Mouse (Mus musculus) ES-E14 (cell line): ENCODE measurements around the gene Crnn. TPM values are rescaled to one million over a fixed set of nuclear protein-coding genes. Genes with fewer than 3 reads are reported as not detected.

Experiments
- DNase-seq: peaks from one replicate; pipeline ENCODE4 v3.0.0-alpha.2; 2013; ENCODE audit warnings: low read depth, low spot score
- H3K27ac ChIP-seq: 2 replicates; pipeline ENCODE4 v1.5.1; 2012; ENCODE audit warnings: low read depth, mild to moderate bottlenecking, low read length, moderate library complexity, mixed read lengths; ENCODE audit not compliant: poor library complexity, insufficient read depth, severe bottlenecking
- H3K36me3 ChIP-seq: 2 replicates; pipeline ENCODE4 v1.6.1; 2012; ENCODE audit warnings: mild to moderate bottlenecking, low read length, moderate library complexity, mixed read lengths; ENCODE audit not compliant: control insufficient read depth, poor library complexity, insufficient read depth, severe bottlenecking
- H3K4me1 ChIP-seq, 2 experiments: fragments of 150-350 bp in 1 of 2; sonication (generic) in 1 of 2; 2 replicates each; pipeline ENCODE4 v1.6.1; 2012; ENCODE audit warnings: low read length in 2 of 2, mild to moderate bottlenecking in 1 of 2, mixed read lengths in 1 of 2; ENCODE audit not compliant: control insufficient read depth in 2 of 2, insufficient read depth in 2 of 2, poor library complexity in 1 of 2
- H3K4me3 ChIP-seq, 2 experiments: fragments of 150-350 bp in 1 of 2; sonication (generic) in 1 of 2; 2 replicates each; pipeline ENCODE4 v1.5.1; 2012; ENCODE audit warnings: low read length in 2 of 2, low read depth in 1 of 2, mild to moderate bottlenecking in 1 of 2, mixed read lengths in 1 of 2; ENCODE audit not compliant: insufficient read depth in 1 of 2, poor library complexity in 1 of 2, severe bottlenecking in 1 of 2
- H3K9ac ChIP-seq: 2 replicates; pipeline ENCODE4 v1.6.1; 2012; ENCODE audit warnings: low read depth, mild to moderate bottlenecking, low read length, mixed read lengths; ENCODE audit not compliant: poor library complexity, insufficient read depth, severe bottlenecking
- H3K9me3 ChIP-seq: fragments of 150-350 bp; sonication (generic); 2 replicates; pipeline ENCODE4 v1.6.1; 2012; ENCODE audit warnings: low read depth, mild to moderate bottlenecking, low read length; ENCODE audit not compliant: control insufficient read depth, insufficient read depth
- CHD2 ChIP-seq: IDR thresholded peaks from 2 replicates; pipeline ENCODE4 v1.6.1; 2014; ENCODE audit warnings: mild to moderate bottlenecking, low read depth, low read length, inconsistent platforms
- HCFC1 ChIP-seq: IDR thresholded peaks from 2 replicates; pipeline ENCODE4 v1.6.1; 2012; ENCODE audit warnings: low read length, inconsistent platforms, borderline replicate concordance; ENCODE audit not compliant: insufficient read depth
- MAFK ChIP-seq: IDR thresholded peaks from 2 replicates; pipeline ENCODE4 v1.6.1; 2014; ENCODE audit warnings: mild to moderate bottlenecking, low read depth, low read length, inconsistent platforms; ENCODE audit not compliant: insufficient read depth
- ZC3H11A ChIP-seq: IDR thresholded peaks from 2 replicates; pipeline ENCODE4 v1.6.1; 2012; ENCODE audit warnings: low read depth, mild to moderate bottlenecking, inconsistent platforms, low read length, borderline replicate concordance
- ZNF384 ChIP-seq: IDR thresholded peaks from 2 replicates; pipeline ENCODE4 v1.6.1; 2012; ENCODE audit warnings: low read depth, low read length, inconsistent platforms
- in situ Hi-C, 2 experiments: fragments of 600-800 bp; cut with MboI; formaldehyde crosslinking; loops; one replicate each; pipeline ENCODE4 v1.15.1; 2025; ENCODE audit warnings: low sequenced_read_pairs in 2 of 2, inconsistent platforms in 1 of 2; ENCODE audit not compliant: unreplicated experiment in 2 of 2
- total RNA-seq: library from RNA; depleted of rRNA; stranded (reverse); fragments of 300-350 nt; gene quantifications from 2 replicates; pipeline ENCODE4 v1.2.3, GENCODE M21; 2012

Gene Crnn
- total RNA-seq, 1 experiment, result not detected

- no peaks in the 10 kb centered on the region for H3K9me3 ChIP-seq
- H3K4me3 ChIP-seq, result no peak overlapping the region
- no peaks in the 10 kb centered on the region for H3K36me3 ChIP-seq
- H3K27ac ChIP-seq, result no peak overlapping the region
- TF ChIP-seq ZC3H11A (no peak), MAFK (no peak), HCFC1 (no peak), CHD2 (no peak), ZNF384 (no peak)
- H3K4me1 ChIP-seq, result no peaks in the 10 kb centered on the region
- in situ Hi-C loops, result loop anchor here in 1 of 2 experiments (10.0 kb wide), 1 partner anchor 367 kb away; no protein-coding TSS in a partner anchor
- no peak for DNase-seq
- H3K9ac ChIP-seq, result no peak overlapping the region
Measured at GRCm38 (mm10) chr3:93128052-93128451, 16.5 kb upstream of the Crnn start.

- Histone ChIP-seq H3K4me1 (no peaks in the 10 kb centered on the region), H3K36me3 (no peaks in the 10 kb centered on the region), H3K27ac (no peak overlapping the region), H3K4me3 (no peak overlapping the region), H3K9ac (no peak overlapping the region), H3K9me3 (no peaks in the 10 kb centered on the region)
- in situ Hi-C loops, result loop anchor here in 1 of 2 experiments (10.0 kb wide), 1 partner anchor 366 kb away; no protein-coding TSS in a partner anchor
- TF ChIP-seq ZNF384, result no peak
- TF ChIP-seq ZC3H11A, result no peak
- no peak for TF ChIP-seq MAFK
- TF ChIP-seq HCFC1, result no peak
- no peak for TF ChIP-seq CHD2
- DNase-seq, result no peak
Measured at GRCm38 (mm10) chr3:93129076-93129475, 15.5 kb upstream of the Crnn start.

- Histone ChIP-seq H3K4me3 (no peak overlapping the region), H3K9ac (no peak overlapping the region), H3K9me3 (no peaks in the 10 kb centered on the region), H3K27ac (no peak overlapping the region), H3K36me3 (no peaks in the 10 kb centered on the region), H3K4me1 (no peaks in the 10 kb centered on the region)
- peak; percentile 30 for DNase-seq
- no peak for TF ChIP-seq CHD2
- no peak for TF ChIP-seq HCFC1
- TF ChIP-seq MAFK, result no peak
- TF ChIP-seq ZNF384, result no peak
- TF ChIP-seq ZC3H11A, result peak; percentile 87
- in situ Hi-C loops, result no loop called here
Measured at GRCm38 (mm10) chr3:93130460-93130859, 14.1 kb upstream of the Crnn start.

- H3K9ac ChIP-seq, result no peak overlapping the region
- H3K27ac ChIP-seq, result no peak overlapping the region; the same call in 1 of the 2 replicates
- no peaks in the 10 kb centered on the region for H3K36me3 ChIP-seq
- in situ Hi-C loops, result no loop called here
- H3K9me3 ChIP-seq, result no peaks in the 10 kb centered on the region; the same call in 1 of the 2 replicates
- no peak for DNase-seq
- H3K4me1 ChIP-seq, result no peaks in the 10 kb centered on the region
- TF ChIP-seq ZC3H11A (no peak), HCFC1 (no peak), MAFK (no peak), CHD2 (no peak), ZNF384 (no peak)
- H3K4me3 ChIP-seq, result no peak overlapping the region
Measured at GRCm38 (mm10) chr3:93162502-93162901, 17.9 kb downstream of the Crnn start.
